Mouse (Mus musculus): ENCODE results near the gene Bola3. TPM values are rescaled to one million over a fixed set of nuclear protein-coding genes. Genes with fewer than 3 reads are reported as not detected.

Gene Bola3
- total and polyA plus RNA-seq, 2 experiments from 2014 or later, result 7.7 to 50.2 TPM

DNA sequence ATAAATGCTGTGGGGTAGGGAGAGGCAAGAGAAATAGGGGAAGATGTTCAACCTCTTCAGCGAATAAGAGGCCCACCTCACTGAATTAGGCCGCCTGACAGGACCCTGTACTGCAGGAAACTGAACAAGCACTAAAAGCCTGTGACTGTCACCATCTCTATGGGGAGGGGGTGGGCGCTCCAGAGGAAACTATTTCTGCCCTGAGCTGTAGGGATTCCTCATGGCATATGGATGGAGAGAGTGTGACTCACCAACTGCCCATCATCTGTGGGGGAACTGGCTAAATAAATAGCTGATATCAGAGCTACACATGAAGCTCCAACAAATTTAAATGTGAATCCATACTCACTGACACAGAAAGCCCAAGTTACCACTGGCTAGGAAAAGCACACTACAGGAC lies 22.4 kb downstream of the Bola3 start:
- Histone ChIP-seq H3K27ac (ENCODE audit: low read depth, low read length) (no peak overlapping the region), H3K4me3 (ENCODE audit: low read depth, low read length) (no peak overlapping the region), H3K9me3 (ENCODE audit: low read length) (no peaks in the 10 kb centered on the region), H3K4me2 (ENCODE audit: low read depth) (no peak overlapping the region), H3K4me1 (ENCODE audit: insufficient read depth) (no peaks in the 10 kb centered on the region), H3K27me3 (ENCODE audit: insufficient read depth, low read length) (no peaks in the 10 kb centered on the region), H3K9ac (no peak overlapping the region), H3K36me3 (ENCODE audit: insufficient read depth) (peaks cover 96% of the 10 kb centered on the region)
- DNase-seq (no peak), ATAC-seq (no peak)
- 94% methylated on average over 3 of the region's 3 CpGs for WGBS
- no peak for TF ChIP-seq CTCF (IDR thresholded peaks at IDR 0.05; ENCODE audit: low read depth)

DNA sequence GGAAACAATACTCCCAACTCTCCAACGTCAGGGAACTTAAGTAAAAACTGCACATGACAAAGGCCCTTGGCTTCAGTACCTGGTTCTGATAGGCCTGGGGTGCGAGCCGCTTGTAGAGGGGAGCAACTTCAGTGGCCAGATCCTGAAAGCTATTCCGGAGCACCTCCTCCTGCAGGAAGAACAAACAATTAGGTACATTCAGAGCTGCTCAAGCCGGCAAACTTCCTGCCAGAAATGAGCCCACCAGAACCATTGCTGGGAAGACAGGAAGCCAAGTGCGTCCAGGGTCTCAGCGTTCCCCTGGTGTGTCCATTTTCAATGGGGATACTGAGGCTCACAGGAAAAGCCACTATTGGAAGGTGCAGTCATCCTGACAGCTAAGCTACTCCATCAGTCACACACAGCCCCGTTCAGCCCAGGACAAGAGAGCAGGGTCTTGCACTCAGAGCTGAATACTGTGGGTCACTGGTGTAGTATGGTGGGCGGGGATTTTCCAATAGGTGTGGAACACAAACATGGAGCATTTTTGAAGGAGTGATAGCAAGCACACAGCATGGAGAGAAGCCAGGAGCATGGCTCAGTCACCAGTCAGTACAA lies 24.9 kb downstream of the Bola3 start:
- 87% methylated on average over 9 of the region's 9 CpGs for WGBS
- no peak for DNase-seq

DNA sequence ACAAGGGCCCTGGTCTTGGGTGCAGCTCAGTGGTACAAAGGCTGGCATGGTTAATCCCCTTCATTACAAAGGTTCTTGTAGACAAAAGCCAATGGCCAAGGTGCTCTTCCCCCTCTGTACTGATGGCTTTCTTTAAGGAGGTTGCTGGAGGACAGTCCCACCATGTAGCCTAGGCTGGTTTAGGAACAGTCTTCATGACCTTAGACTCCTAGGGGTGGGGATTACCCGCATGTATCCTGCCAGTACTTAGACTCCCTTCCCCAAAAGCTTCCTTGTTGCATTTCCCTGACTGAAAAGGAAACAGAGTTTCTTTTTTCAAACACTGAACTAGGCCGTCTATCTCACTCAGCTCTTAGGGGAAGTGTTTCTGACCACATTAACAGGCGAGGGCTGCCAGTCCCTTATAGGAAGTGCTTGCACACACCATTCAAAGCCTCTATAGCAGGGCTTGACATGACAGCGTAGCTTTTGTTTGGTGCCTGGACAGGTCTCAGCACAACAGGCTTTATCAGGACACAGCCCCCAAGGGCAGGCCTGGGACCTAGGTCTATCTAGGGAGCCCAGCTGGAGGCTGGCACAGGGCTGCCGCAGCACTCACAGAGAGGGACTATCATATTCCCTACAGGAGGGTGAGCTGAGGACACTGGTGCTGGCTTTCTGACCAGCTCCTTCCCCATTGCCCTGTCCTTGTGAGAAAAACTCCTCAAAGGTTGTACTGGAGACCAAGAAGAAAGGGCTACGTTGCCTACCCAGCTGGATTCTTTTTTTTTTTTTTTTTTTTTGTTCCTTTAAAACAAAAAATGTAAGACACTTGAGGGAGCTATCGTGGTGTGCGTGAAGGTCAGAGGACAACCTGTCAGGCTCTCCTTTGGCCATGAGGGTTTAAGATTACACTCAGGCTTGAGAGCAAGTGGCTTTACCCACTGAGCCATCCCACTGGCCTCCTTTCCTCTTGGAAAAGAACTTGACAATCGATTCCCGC lies 32.9 kb downstream of the Bola3 start:
- Histone ChIP-seq H3K27me3 (ENCODE audit: insufficient read depth, low read length) (no peaks in the 10 kb centered on the region), H3K27ac (ENCODE audit: low read depth, low read length) (no peak overlapping the region), H3K36me3 (ENCODE audit: insufficient read depth) (peaks cover 67% of the 10 kb centered on the region), H3K9me3 (ENCODE audit: low read length) (no peaks in the 10 kb centered on the region), H3K4me2 (ENCODE audit: low read depth) (no peak overlapping the region), H3K9ac (no peak overlapping the region), H3K4me3 (ENCODE audit: low read depth, low read length) (no peak overlapping the region), H3K4me1 (ENCODE audit: insufficient read depth) (no peaks in the 10 kb centered on the region)
- DNase-seq (no peak), ATAC-seq (no peak)
- TF ChIP-seq CTCF (IDR thresholded peaks at IDR 0.05; ENCODE audit: low read depth), result no peak
- WGBS, result 82% methylated on average over 10 of the region's 10 CpGs

More for the DNA sequence above, 24.9 kb downstream of the Bola3 start:
- ATAC-seq, result no peak
- no peak overlapping the region for H3K9ac ChIP-seq
- no peak overlapping the region for H3K4me2 ChIP-seq (ENCODE audit: low read depth)
- H3K27ac ChIP-seq (ENCODE audit: low read depth, low read length), result no peak overlapping the region
- no peak overlapping the region for H3K4me3 ChIP-seq (ENCODE audit: low read depth, low read length)
- no peak for TF ChIP-seq CTCF (IDR thresholded peaks at IDR 0.05; ENCODE audit: low read depth)
- no peaks in the 10 kb centered on the region for H3K4me1 ChIP-seq (ENCODE audit: insufficient read depth)
- H3K36me3 ChIP-seq (ENCODE audit: insufficient read depth), result peaks cover 98% of the 10 kb centered on the region
- no peaks in the 10 kb centered on the region for H3K27me3 ChIP-seq (ENCODE audit: insufficient read depth, low read length)
- H3K9me3 ChIP-seq (ENCODE audit: low read length), result no peaks in the 10 kb centered on the region

DNA sequence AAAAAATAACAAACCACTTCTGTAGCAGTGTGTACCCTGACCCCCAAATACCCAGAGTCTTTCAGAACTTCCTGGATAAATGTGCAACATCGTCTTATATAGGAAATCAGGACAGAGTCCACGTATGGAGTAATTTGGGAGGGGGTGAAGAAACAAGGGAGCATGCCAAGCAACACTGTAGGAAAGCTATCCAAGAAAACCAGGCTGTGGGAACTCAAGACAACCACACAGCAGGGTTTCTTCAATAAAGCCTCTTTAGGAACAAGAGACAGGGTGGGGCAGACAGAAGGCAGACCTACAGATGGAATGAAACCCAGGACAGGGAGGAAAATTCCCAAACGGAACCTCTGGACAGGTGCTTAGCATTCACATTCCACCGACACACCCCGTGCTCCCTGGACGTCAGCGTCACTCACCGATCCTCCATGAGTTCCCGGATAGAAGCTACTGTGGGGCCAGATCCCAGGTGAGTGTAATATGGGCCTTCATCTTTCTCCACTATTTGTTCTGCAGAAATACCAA lies 36.7 kb downstream of the Bola3 start:
- ATAC-seq (no peak), DNase-seq (no peak)
- Histone ChIP-seq H3K9me3 (ENCODE audit: low read length) (no peaks in the 10 kb centered on the region), H3K4me3 (ENCODE audit: low read depth, low read length) (no peak overlapping the region), H3K27me3 (ENCODE audit: insufficient read depth, low read length) (no peaks in the 10 kb centered on the region), H3K4me2 (ENCODE audit: low read depth) (no peak overlapping the region), H3K9ac (no peak overlapping the region), H3K36me3 (ENCODE audit: insufficient read depth) (peaks cover 33% of the 10 kb centered on the region), H3K4me1 (ENCODE audit: insufficient read depth) (no peaks in the 10 kb centered on the region), H3K27ac (ENCODE audit: low read depth, low read length) (no peak overlapping the region)
- no peak for TF ChIP-seq CTCF (IDR thresholded peaks at IDR 0.05; ENCODE audit: low read depth)
- 87% methylated on average over 9 of the region's 9 CpGs for WGBS

DNA sequence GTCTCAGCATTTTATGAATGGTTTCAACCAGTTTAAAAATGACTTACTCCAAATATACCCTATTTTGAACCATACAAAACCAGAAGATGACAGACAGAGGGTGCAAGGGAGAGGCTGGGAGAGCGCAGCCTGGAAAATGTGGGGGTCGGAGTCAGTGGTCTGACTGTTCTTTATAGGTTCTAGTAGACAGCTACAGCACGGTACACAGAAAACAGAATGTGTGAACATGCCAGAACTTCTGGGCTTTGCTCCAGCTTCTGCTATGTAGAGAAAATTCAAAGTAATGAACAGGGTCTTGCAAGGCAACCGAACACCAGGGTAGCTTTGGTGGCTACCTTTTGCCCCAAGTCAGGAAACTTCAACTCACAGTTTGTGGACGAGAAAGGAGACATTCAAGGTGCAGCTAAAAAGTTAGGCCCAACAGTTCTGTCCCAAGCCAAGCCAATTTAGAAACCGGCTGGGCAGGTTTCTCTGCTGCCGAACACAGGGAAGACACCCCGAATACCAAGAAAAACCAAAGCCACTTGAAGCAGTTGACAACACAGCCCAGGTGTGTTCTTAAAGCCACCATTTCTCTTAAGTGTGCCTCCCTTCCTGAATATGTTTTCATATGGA lies 43.3 kb downstream of the Bola3 start:
- H3K4me1 ChIP-seq (ENCODE audit: insufficient read depth), result no peaks in the 10 kb centered on the region; the same call in 1 of the 2 replicates
- no peaks in the 10 kb centered on the region for H3K27me3 ChIP-seq (ENCODE audit: insufficient read depth, low read length)
- WGBS, result 60% methylated on average over 8 of the region's 8 CpGs
- H3K36me3 ChIP-seq (ENCODE audit: insufficient read depth), result peaks cover 22% of the 10 kb centered on the region
- DNase-seq (peak; percentile 77), ATAC-seq (peak; percentile 87)
- TF ChIP-seq CTCF (IDR thresholded peaks at IDR 0.05; ENCODE audit: low read depth), result no peak
- H3K9ac ChIP-seq, result no peak overlapping the region
- H3K4me2 ChIP-seq (ENCODE audit: low read depth), result no peak overlapping the region
- no peak overlapping the region for H3K4me3 ChIP-seq (ENCODE audit: low read depth, low read length)
- no peaks in the 10 kb centered on the region for H3K9me3 ChIP-seq (ENCODE audit: low read length)
- H3K27ac ChIP-seq (ENCODE audit: low read depth, low read length), result no peak overlapping the region

DNA sequence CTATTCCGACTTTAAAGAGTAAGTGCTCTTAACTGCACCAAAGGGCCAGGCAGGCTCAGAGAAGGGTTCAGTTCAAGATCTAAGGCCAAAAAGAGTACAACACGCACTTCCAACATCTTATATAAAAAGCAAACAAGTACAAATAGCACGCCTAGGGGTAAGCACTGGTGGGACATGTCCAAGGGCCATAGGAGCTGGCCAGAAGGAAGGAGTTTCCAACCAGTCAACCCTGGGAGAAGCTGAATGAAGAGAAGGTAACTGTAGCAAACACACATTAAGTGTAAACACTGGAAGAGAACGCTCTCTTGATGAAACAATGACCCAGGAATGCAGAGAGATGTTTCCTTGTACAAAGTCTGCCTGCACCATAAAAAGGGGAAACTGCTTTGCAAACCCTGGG lies 45.2 kb downstream of the Bola3 start:
- Histone ChIP-seq H3K4me3 (ENCODE audit: low read depth, low read length) (no peak overlapping the region), H3K36me3 (ENCODE audit: insufficient read depth) (peaks cover 30% of the 10 kb centered on the region), H3K9me3 (ENCODE audit: low read length) (no peaks in the 10 kb centered on the region), H3K4me1 (ENCODE audit: insufficient read depth) (no peaks in the 10 kb centered on the region; the same call in 1 of the 2 replicates), H3K4me2 (ENCODE audit: low read depth) (no peak overlapping the region), H3K27ac (ENCODE audit: low read depth, low read length) (no peak overlapping the region), H3K9ac (no peak overlapping the region), H3K27me3 (ENCODE audit: insufficient read depth, low read length) (no peaks in the 10 kb centered on the region)
- no peak for TF ChIP-seq CTCF (IDR thresholded peaks at IDR 0.05; ENCODE audit: low read depth)
- WGBS, result 93% methylated on average over 4 of the region's 4 CpGs
- DNase-seq, result no peak
- no peak for ATAC-seq

Data from forebrain, postnatal 0 days (tissue).